Mouse (Mus musculus) Patski (cell line): ENCODE measurements around the gene Glis1. TPM values are rescaled to one million over a fixed set of nuclear protein-coding genes. Genes with fewer than 3 reads are reported as not detected.
A peak's percentile ranks its signal among the peaks of the same experiment; 100 is the strongest.

Experiments used
- ATAC-seq: fragments of 100-300 bp; one replicate; pipeline ENCODE4 v1.8.0; 2021
- CTCF ChIA-PET: fragments of 350-600 bp; sonication (Branson Sonifier 250); formaldehyde crosslinking; loops from one replicate; lab custom pipeline; 2022; ENCODE audit warnings: inconsistent platforms; lab: Charles Lee
- POLR2A ChIA-PET: fragments of 350-600 bp; sonication (Branson Sonifier 250); formaldehyde crosslinking; loops from one replicate; lab custom pipeline; 2022; ENCODE audit warnings: antibody characterized with exemption, inconsistent platforms; lab: Charles Lee
- DNase-seq: peaks from one replicate; pipeline ENCODE4 v3.0.0-alpha.2; 2011; ENCODE audit warnings: low read depth, low spot score
- H3K27me3 ChIP-seq: fragments of 371-371 bp; one replicate; pipeline ENCODE4 v1.5.1; 2021
- CTCF ChIP-seq: fragments of 100-300 bp; IDR thresholded peaks from one replicate; pipeline ENCODE4 v1.5.1; 2021
- in situ Hi-C: fragments of 300-500 bp; cut with MboI; formaldehyde crosslinking; loops from 3 replicates; pipeline ENCODE4 v1.11.1; 2018; ENCODE audit warnings: low pct_unique_long_range_greater_than_20kb, mixed read lengths
- polyA plus RNA-seq: library from polyadenylated mRNA; unstranded; gene quantifications from one replicate; pipeline ENCODE4 v1.2.3, GENCODE M21; 2021

Glis1 gene
- polyA plus RNA-seq, 1 experiment from 2014 or later, result 1.1 TPM

- DNase-seq, result no peak
- H3K27me3 ChIP-seq, result no peaks in the 10 kb centered on the region
- in situ Hi-C loops, result no loop called here
- ATAC-seq, result no peak
- ChIA-PET CTCF (no interaction called here), POLR2A (no interaction called here)
- no peak for TF ChIP-seq CTCF
Measured at GRCm38 (mm10) chr4:107621366-107621765, 187.0 kb downstream of the Glis1 start.

- no peak for DNase-seq
- in situ Hi-C loops, result no loop called here
- ATAC-seq, result no peak
- ChIA-PET POLR2A (no interaction called here), CTCF (no interaction called here)
- no peaks in the 10 kb centered on the region for H3K27me3 ChIP-seq
- no peak for TF ChIP-seq CTCF
Measured at GRCm38 (mm10) chr4:107622296-107622695, 187.9 kb downstream of the Glis1 start.

- DNase-seq (peak; percentile 50), ATAC-seq (peak; percentile 27)
- ChIA-PET CTCF (interaction anchor here (0.7 to 1.4 kb wide), 2 partner anchors 14 to 101 kb away, joined by 3 read pairs; no protein-coding TSS in a partner anchor), POLR2A (no interaction called here)
- in situ Hi-C loops, result no loop called here
- H3K27me3 ChIP-seq, result no peaks in the 10 kb centered on the region
- no peak for TF ChIP-seq CTCF
Measured at GRCm38 (mm10) chr4:107623916-107624315, 189.5 kb downstream of the Glis1 start.

GRCm38 (mm10) chr4:107624951-107625350, 190.6 kb downstream of the Glis1 start:
- no peak for DNase-seq
- in situ Hi-C loops, result no loop called here
- ATAC-seq, result no peak
- ChIA-PET CTCF (no interaction called here), POLR2A (no interaction called here)
- TF ChIP-seq CTCF, result no peak
- H3K27me3 ChIP-seq, result no peaks in the 10 kb centered on the region

GRCm38 (mm10) chr4:107628226-107628625, 193.8 kb downstream of the Glis1 start:
- DNase-seq (no peak), ATAC-seq (no peak)
- CTCF ChIA-PET, result interaction anchor here (1.7 kb wide), 1 partner anchor 10 kb away, joined by 9 read pairs; no protein-coding TSS in a partner anchor
- POLR2A ChIA-PET, result no interaction called here
- no peaks in the 10 kb centered on the region for H3K27me3 ChIP-seq
- TF ChIP-seq CTCF, result no peak
- in situ Hi-C loops, result no loop called here

GRCm38 (mm10) chr4:107628921-107629411, 194.6 kb downstream of the Glis1 start:
- ChIA-PET CTCF (interaction anchor here (1.7 kb wide), 1 partner anchor 9 kb away, joined by 9 read pairs; no protein-coding TSS in a partner anchor), POLR2A (no interaction called here)
- peak; percentile 66 for ATAC-seq
- no peaks in the 10 kb centered on the region for H3K27me3 ChIP-seq
- peak; percentile 73 for DNase-seq
- in situ Hi-C loops, result no loop called here
- no peak for TF ChIP-seq CTCF

GRCm38 (mm10) chr4:107634631-107635030, 200.2 kb downstream of the Glis1 start:
- DNase-seq, result no peak
- in situ Hi-C loops, result loop anchor here (10.0 kb wide), 1 partner anchor 140 kb away; no protein-coding TSS in a partner anchor
- CTCF ChIA-PET, result interaction anchor here (0.8 to 2.1 kb wide), 2 partner anchors 47 to 149 kb away, joined by 3 to 7 read pairs; no protein-coding TSS in a partner anchor
- POLR2A ChIA-PET, result interaction anchor here (0.7 kb wide), 1 partner anchor 49 kb away, joined by 3 read pairs; no protein-coding TSS in a partner anchor
- TF ChIP-seq CTCF, result no peak
- no peak for ATAC-seq
- H3K27me3 ChIP-seq, result no peaks in the 10 kb centered on the region

- CTCF ChIA-PET, result interaction anchor here (2.4 to 3.8 kb wide), 2 partner anchors 14 to 150 kb away, joined by 6 to 13 read pairs; no protein-coding TSS in a partner anchor
- H3K27me3 ChIP-seq, result no peaks in the 10 kb centered on the region
Measured at GRCm38 (mm10) chr4:107636099-107636498, 201.7 kb downstream of the Glis1 start.

GRCm38 (mm10) chr4:107637670-107638069, 203.3 kb downstream of the Glis1 start:
- in situ Hi-C loops, result loop anchor here (10.0 kb wide), 1 partner anchor 143 kb away; no protein-coding TSS in a partner anchor
- POLR2A ChIA-PET, result no interaction called here
- ATAC-seq (no peak), DNase-seq (no peak)
- TF ChIP-seq CTCF, result no peak
- CTCF ChIA-PET, result interaction anchor here (0.9 to 3.8 kb wide), 8 partner anchors 8 to 152 kb away, joined by 3 to 13 read pairs (median 4); no protein-coding TSS in a partner anchor
- H3K27me3 ChIP-seq, result no peaks in the 10 kb centered on the region

More at GRCm38 (mm10) chr4:107636099-107636498, 201.7 kb downstream of the Glis1 start:
- POLR2A ChIA-PET, result no interaction called here
- DNase-seq (no peak), ATAC-seq (no peak)
- in situ Hi-C loops, result loop anchor here (10.0 kb wide), 1 partner anchor 141 kb away; no protein-coding TSS in a partner anchor
- no peak for TF ChIP-seq CTCF

- ChIA-PET POLR2A (no interaction called here), CTCF (interaction anchor here (0.9 to 3.8 kb wide), 10 partner anchors 9 to 185 kb away, joined by 3 to 13 read pairs (median 4); no protein-coding TSS in a partner anchor)
- no peak for TF ChIP-seq CTCF
- in situ Hi-C loops, result loop anchor here (10.0 kb wide), 1 partner anchor 144 kb away; no protein-coding TSS in a partner anchor
- DNase-seq (no peak), ATAC-seq (no peak)
- H3K27me3 ChIP-seq, result no peaks in the 10 kb centered on the region
Measured at GRCm38 (mm10) chr4:107638303-107638702, 203.9 kb downstream of the Glis1 start.

GRCm38 (mm10) chr4:107641624-107642023, 207.2 kb downstream of the Glis1 start:
- DNase-seq, result no peak
- in situ Hi-C loops, result no loop called here

More at GRCm38 (mm10) chr4:107641624-107642023, 207.2 kb downstream of the Glis1 start:
- ChIA-PET POLR2A (no interaction called here), CTCF (interaction anchor here (1.2 to 3.0 kb wide), 2 partner anchors 11 to 154 kb away, joined by 3 to 9 read pairs; no protein-coding TSS in a partner anchor)
- TF ChIP-seq CTCF, result no peak
- H3K27me3 ChIP-seq, result no peaks in the 10 kb centered on the region
- ATAC-seq, result no peak
